Mouse (Mus musculus): ENCODE results near the gene Lypd5. TPM values are rescaled to one million over a fixed set of nuclear protein-coding genes. Genes with fewer than 3 reads are reported as not detected.

The Lypd5 gene
- polyA plus RNA-seq, 1 experiment from 2014 or later: 4.9 TPM

DNA sequence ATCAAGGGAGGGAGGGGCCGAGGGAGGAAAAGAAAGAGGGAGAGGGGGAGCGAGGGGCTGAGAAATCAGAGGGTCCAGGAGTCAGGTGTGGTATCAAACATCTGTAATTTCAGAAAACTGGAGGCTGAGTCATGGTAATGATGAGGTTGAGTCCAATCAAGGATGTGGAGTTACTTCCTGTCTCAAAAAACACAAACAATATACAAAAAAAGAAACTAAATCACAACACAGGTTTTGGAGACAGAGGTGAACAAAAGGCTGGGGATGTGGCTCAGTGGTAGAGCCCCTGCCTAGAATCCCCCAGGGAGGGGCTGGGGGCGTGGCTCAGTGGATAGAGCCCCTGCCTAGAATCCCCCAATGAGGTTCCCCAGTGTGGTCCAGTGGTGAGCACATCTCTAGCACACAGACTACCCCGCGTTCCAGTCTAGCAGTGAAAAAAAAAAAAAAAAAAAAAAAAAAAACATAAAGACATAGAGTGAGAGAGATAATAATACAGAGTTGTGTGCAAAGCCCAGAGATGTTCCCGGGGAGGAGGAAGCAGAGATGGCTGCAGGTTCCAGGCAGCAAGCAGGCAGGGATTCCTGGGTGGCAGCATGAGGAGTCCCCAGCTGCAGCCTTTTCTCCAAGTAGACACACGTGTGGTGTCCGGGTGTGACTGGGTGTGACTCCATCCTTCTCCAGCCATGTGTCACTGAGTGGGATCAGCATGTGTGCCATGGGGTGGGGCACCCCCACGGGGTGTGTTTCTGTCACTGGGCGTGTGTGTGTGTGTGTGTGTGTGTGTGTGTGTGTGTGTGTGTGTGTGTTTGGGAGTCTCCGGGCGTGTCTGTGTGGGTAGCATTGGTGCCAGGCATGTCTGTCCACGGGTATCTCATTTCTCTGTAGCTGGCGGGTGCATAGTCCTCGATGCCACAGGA lies 18.0 kb downstream of the Lypd5 start:
- Histone ChIP-seq H3K9me3 (ENCODE audit: control insufficient read depth, low read length) (no peaks in the 10 kb centered on the region), H3K9ac (ENCODE audit: low read depth, low read length) (no peak overlapping the region), H3K27ac (replicated peaks; ENCODE audit: low read depth, low read length) (no peak overlapping the region), H3K4me2 (ENCODE audit: low read depth, low read length) (no peak overlapping the region), H3K4me1 (ENCODE audit: control insufficient read depth, insufficient read depth, low read length) (no peaks in the 10 kb centered on the region; the same call in 1 of the 2 replicates), H3K4me3 (ENCODE audit: low read depth, low read length) (no peak overlapping the region), H3K27me3 (replicated peaks; ENCODE audit: control insufficient read depth, insufficient read depth, low read length) (no peaks in the 10 kb centered on the region), H3K36me3 (ENCODE audit: control insufficient read depth, insufficient read depth, low read length) (no peaks in the 10 kb centered on the region)
- ATAC-seq (ENCODE audit: low read depth) (no peak), DNase-seq (ENCODE audit: low spot score) (no peak)
- 68% methylated on average over 15 of the region's 15 CpGs for WGBS

- H3K4me2 ChIP-seq (ENCODE audit: low read depth, low read length): no peak overlapping the region
- no peaks in the 10 kb centered on the region; the same call in 1 of the 2 replicates for H3K4me1 ChIP-seq (ENCODE audit: control insufficient read depth, insufficient read depth, low read length)
- H3K27me3 ChIP-seq (replicated peaks; ENCODE audit: control insufficient read depth, insufficient read depth, low read length): no peaks in the 10 kb centered on the region
- no peaks in the 10 kb centered on the region for H3K9me3 ChIP-seq (ENCODE audit: control insufficient read depth, low read length)
- no peak overlapping the region for H3K9ac ChIP-seq (ENCODE audit: low read depth, low read length)
- H3K27ac ChIP-seq (replicated peaks; ENCODE audit: low read depth, low read length): no peak overlapping the region
- no peaks in the 10 kb centered on the region for H3K36me3 ChIP-seq (ENCODE audit: control insufficient read depth, insufficient read depth, low read length)
- ATAC-seq (ENCODE audit: low read depth) (no peak), DNase-seq (ENCODE audit: low spot score) (no peak)
- 62% methylated on average over 4 of the region's 4 CpGs for WGBS
- H3K4me3 ChIP-seq (ENCODE audit: low read depth, low read length): no peak overlapping the region
These were observed 19.2 kb downstream of the Lypd5 start for GRCm38 (mm10) chr7:24368226-24368625.

- ATAC-seq (ENCODE audit: low read depth): no peak
These were observed 19.9 kb downstream of the Lypd5 start for GRCm38 (mm10) chr7:24368946-24369345.

DNA sequence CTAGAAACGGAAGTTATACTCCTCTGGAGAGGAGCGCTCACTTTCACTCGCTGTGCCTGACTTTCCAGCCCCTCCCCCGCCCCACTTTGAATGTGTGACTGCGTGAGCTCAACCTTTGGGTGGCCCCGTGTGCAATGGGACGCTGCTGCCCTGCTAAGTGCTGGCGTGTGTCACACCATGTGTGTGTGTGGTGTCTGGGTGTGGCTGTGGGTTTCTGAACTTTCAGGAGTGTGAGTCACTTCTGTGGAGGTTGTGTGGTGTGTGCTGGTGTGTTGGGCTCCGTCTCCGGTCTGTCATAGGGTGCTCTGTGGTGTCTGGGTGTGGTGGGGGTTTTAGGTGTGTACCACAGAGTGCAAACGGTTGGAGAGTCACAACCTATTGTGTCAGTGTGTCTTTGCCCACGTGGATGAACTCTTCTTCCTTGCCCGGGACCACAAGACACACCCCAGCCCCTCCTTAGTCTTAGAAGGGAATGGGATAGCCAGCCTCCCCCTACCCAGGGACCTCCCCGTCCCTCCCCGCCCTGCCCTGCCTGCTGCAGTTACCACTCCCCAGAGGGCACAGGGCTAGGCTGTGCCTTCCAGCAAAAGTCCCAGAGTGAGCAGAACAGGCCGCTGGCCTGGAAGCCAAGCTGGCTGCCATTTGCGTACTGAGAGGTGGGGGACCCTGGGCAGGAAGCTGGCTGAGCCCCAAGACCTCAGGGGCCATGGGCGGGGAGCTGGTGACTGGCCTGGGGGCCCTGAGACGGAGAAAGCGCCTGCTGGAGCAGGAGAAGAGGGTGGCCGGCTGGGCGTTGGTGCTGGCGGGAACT lies 20.9 kb downstream of the Lypd5 start, which contains the start of gene Kcnn4:
Gene Kcnn4 (plus strand): TSS at position 533 of the 811 bp plus-strand sequence.
- H3K27me3 ChIP-seq (replicated peaks; ENCODE audit: control insufficient read depth, insufficient read depth, low read length): no peaks in the 10 kb centered on the region
- ATAC-seq (ENCODE audit: low read depth) (no peak), DNase-seq (ENCODE audit: low spot score) (no peak)
- no peaks in the 10 kb centered on the region for H3K9me3 ChIP-seq (ENCODE audit: control insufficient read depth, low read length)
- 32% methylated on average over 23 of the region's 23 CpGs for WGBS
- H3K27ac ChIP-seq (replicated peaks; ENCODE audit: low read depth, low read length): no peak within 1 kb of the TSS
- peak within 1 kb of the TSS; percentile 25; the same call in 1 of the 2 replicates for H3K9ac ChIP-seq (ENCODE audit: low read depth, low read length)
- 0 out of 2 replicates have a peak within 1 kb of the TSS, but pooled peaks have one; percentile 12 for H3K4me2 ChIP-seq (ENCODE audit: low read depth, low read length)
- H3K4me3 ChIP-seq (ENCODE audit: low read depth, low read length): no peak within 1 kb of the TSS
- H3K36me3 ChIP-seq (ENCODE audit: control insufficient read depth, insufficient read depth, low read length): no peaks in the 10 kb centered on the region
- no peaks in the 10 kb centered on the region; the same call in 1 of the 2 replicates for H3K4me1 ChIP-seq (ENCODE audit: control insufficient read depth, insufficient read depth, low read length)

More at GRCm38 (mm10) chr7:24368946-24369345, 19.9 kb downstream of the Lypd5 start:
- Histone ChIP-seq H3K36me3 (ENCODE audit: control insufficient read depth, insufficient read depth, low read length) (no peaks in the 10 kb centered on the region), H3K4me1 (ENCODE audit: control insufficient read depth, insufficient read depth, low read length) (no peaks in the 10 kb centered on the region; the same call in 1 of the 2 replicates), H3K27ac (replicated peaks; ENCODE audit: low read depth, low read length) (no peak overlapping the region), H3K27me3 (replicated peaks; ENCODE audit: control insufficient read depth, insufficient read depth, low read length) (no peaks in the 10 kb centered on the region), H3K9ac (ENCODE audit: low read depth, low read length) (no peak overlapping the region), H3K4me2 (ENCODE audit: low read depth, low read length) (no peak overlapping the region), H3K9me3 (ENCODE audit: control insufficient read depth, low read length) (no peaks in the 10 kb centered on the region), H3K4me3 (ENCODE audit: low read depth, low read length) (no peak overlapping the region)
- WGBS: 84% methylated on average over 7 of the region's 7 CpGs
- DNase-seq (ENCODE audit: low spot score): no peak

DNA sequence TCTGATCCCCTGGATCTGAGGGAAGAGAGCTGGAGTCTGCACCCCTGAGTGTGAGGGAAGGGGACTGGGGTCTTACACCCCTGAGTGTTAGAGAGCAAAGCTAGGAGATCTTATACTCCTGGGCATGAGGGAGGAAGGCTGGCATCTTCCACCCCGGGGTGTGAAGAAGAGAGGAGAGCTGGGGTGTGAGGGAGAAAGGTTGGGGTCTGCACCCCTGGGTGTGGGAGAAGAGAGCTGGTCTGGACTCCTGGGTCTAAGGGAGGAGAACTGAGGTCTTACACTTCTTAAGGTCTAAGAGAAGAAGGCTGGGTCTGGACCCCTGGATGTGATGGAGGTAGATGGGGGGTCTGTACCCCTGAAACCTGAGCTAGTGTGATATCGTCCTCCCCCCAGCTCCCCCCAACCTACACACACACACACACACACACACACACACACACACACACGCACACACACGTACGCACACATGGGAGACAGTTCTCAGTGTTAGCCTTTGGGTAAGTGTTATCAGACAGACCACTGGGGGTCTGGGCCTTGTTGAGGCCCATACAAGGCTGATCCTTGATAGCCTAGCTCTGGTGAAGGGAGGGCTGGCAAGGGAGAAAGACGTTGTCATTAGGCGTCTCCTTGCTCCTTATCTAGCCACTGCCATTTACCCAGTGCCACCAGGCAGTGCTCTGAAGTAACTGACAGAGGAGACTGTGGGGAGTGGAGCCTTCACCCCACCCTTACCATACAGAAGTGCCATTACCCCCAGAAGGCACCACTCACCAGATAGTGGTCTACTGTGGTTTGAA lies 22.2 kb downstream of the Lypd5 start:
- H3K4me3 ChIP-seq (ENCODE audit: low read depth, low read length): no peak overlapping the region

GRCm38 (mm10) chr7:24371809-24372145 lies 22.8 kb downstream of the Lypd5 start:
- DNase-seq (ENCODE audit: low spot score) (no peak), ATAC-seq (ENCODE audit: low read depth) (no peak)
- Histone ChIP-seq H3K9me3 (ENCODE audit: control insufficient read depth, low read length) (no peaks in the 10 kb centered on the region), H3K4me2 (ENCODE audit: low read depth, low read length) (no peak overlapping the region), H3K4me1 (ENCODE audit: control insufficient read depth, insufficient read depth, low read length) (peaks cover 2% of the 10 kb centered on the region; the same call in 1 of the 2 replicates), H3K27me3 (replicated peaks; ENCODE audit: control insufficient read depth, insufficient read depth, low read length) (no peaks in the 10 kb centered on the region), H3K9ac (ENCODE audit: low read depth, low read length) (no peak overlapping the region), H3K27ac (replicated peaks; ENCODE audit: low read depth, low read length) (no peak overlapping the region), H3K36me3 (ENCODE audit: control insufficient read depth, insufficient read depth, low read length) (no peaks in the 10 kb centered on the region), H3K4me3 (ENCODE audit: low read depth, low read length) (no peak overlapping the region)
- 67% methylated on average over 3 of the region's 3 CpGs for WGBS

More for the DNA sequence above, 22.2 kb downstream of the Lypd5 start:
- Histone ChIP-seq H3K4me2 (ENCODE audit: low read depth, low read length) (no peak overlapping the region), H3K4me1 (ENCODE audit: control insufficient read depth, insufficient read depth, low read length) (no peaks in the 10 kb centered on the region; the same call in 1 of the 2 replicates), H3K27ac (replicated peaks; ENCODE audit: low read depth, low read length) (no peak overlapping the region), H3K36me3 (ENCODE audit: control insufficient read depth, insufficient read depth, low read length) (no peaks in the 10 kb centered on the region), H3K9me3 (ENCODE audit: control insufficient read depth, low read length) (no peaks in the 10 kb centered on the region), H3K9ac (ENCODE audit: low read depth, low read length) (no peak overlapping the region), H3K27me3 (replicated peaks; ENCODE audit: control insufficient read depth, insufficient read depth, low read length) (no peaks in the 10 kb centered on the region)
- ATAC-seq (ENCODE audit: low read depth) (no peak), DNase-seq (ENCODE audit: low spot score) (no peak)
- 80% methylated on average over 7 of the region's 7 CpGs for WGBS

DNA sequence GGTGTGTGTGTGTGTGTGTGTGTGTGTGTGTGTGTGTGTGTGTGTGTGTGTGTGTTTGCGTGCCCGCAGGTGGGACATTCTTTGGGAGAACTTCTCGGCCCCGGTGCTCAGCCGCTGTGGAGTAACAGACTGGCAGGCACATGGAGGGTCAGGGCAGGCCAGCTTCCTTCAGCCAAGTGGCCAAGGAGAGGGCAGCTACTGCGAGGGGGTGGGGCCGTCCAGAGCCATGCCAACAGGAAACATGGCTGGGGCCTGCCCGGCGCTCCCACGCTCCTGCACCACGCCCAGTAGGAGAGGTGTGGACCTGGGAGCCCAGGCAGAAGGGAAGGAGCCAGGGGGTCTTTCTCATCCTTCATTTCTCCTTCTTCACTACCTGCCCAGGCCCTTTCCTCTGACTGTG lies 23.3 kb downstream of the Lypd5 start:
- DNase-seq (ENCODE audit: low spot score) (no peak), ATAC-seq (ENCODE audit: low read depth) (no peak)
- Histone ChIP-seq H3K27ac (replicated peaks; ENCODE audit: low read depth, low read length) (no peak overlapping the region), H3K4me1 (ENCODE audit: control insufficient read depth, insufficient read depth, low read length) (peaks cover 7% of the 10 kb centered on the region), H3K4me3 (ENCODE audit: low read depth, low read length) (no peak overlapping the region), H3K9me3 (ENCODE audit: control insufficient read depth, low read length) (no peaks in the 10 kb centered on the region), H3K9ac (ENCODE audit: low read depth, low read length) (no peak overlapping the region), H3K36me3 (ENCODE audit: control insufficient read depth, insufficient read depth, low read length) (no peaks in the 10 kb centered on the region), H3K27me3 (replicated peaks; ENCODE audit: control insufficient read depth, insufficient read depth, low read length) (peaks cover 4% of the 10 kb centered on the region; the same call in 1 of the 2 replicates), H3K4me2 (ENCODE audit: low read depth, low read length) (no peak overlapping the region)
- WGBS: 76% methylated on average over 9 of the region's 11 CpGs

GRCm38 (mm10) chr7:24372786-24373185 lies 23.8 kb downstream of the Lypd5 start:
- ATAC-seq (ENCODE audit: low read depth) (no peak), DNase-seq (ENCODE audit: low spot score) (no peak)
- WGBS: 76% methylated on average over 4 of the region's 4 CpGs

More at GRCm38 (mm10) chr7:24372786-24373185, 23.8 kb downstream of the Lypd5 start:
- Histone ChIP-seq H3K9ac (ENCODE audit: low read depth, low read length) (no peak overlapping the region), H3K4me2 (ENCODE audit: low read depth, low read length) (no peak overlapping the region), H3K36me3 (ENCODE audit: control insufficient read depth, insufficient read depth, low read length) (no peaks in the 10 kb centered on the region), H3K4me1 (ENCODE audit: control insufficient read depth, insufficient read depth, low read length) (peaks cover 10% of the 10 kb centered on the region), H3K4me3 (ENCODE audit: low read depth, low read length) (no peak overlapping the region), H3K9me3 (ENCODE audit: control insufficient read depth, low read length) (no peaks in the 10 kb centered on the region), H3K27ac (replicated peaks; ENCODE audit: low read depth, low read length) (no peak overlapping the region), H3K27me3 (replicated peaks; ENCODE audit: control insufficient read depth, insufficient read depth, low read length) (peaks cover 7% of the 10 kb centered on the region; the same call in 1 of the 2 replicates)
